Mouse (Mus musculus) liver, embryonic 16.5 days (tissue): ENCODE measurements around the gene Ebf1. TPM values are rescaled to one million over a fixed set of nuclear protein-coding genes. Genes with fewer than 3 reads are reported as not detected.

Source experiments
- ATAC-seq: fragments of 200-750 bp; cut with Nextera tagmentation; 2 replicates; pipeline ENCODE4 v1.8.0; 2017; ENCODE audit warnings: low read depth, mild to moderate bottlenecking, moderate number of reproducible peaks, moderate library complexity
- H3K27ac ChIP-seq: fragments of 300-500 bp; sonication (generic); 2 replicates; pipeline ENCODE4 v1.5.1; 2014; ENCODE audit warnings: mild to moderate bottlenecking, low read length
- H3K27me3 ChIP-seq: fragments of 300-500 bp; sonication (generic); 2 replicates; pipeline ENCODE4 v1.6.1; 2014; ENCODE audit warnings: low read depth, low read length, mixed read lengths; ENCODE audit not compliant: control insufficient read depth, insufficient read depth
- H3K36me3 ChIP-seq: fragments of 300-500 bp; sonication (generic); 2 replicates; pipeline ENCODE4 v1.6.1; 2014; ENCODE audit warnings: mild to moderate bottlenecking; ENCODE audit not compliant: control insufficient read depth, insufficient read depth
- H3K4me1 ChIP-seq: fragments of 300-500 bp; sonication (generic); 2 replicates; pipeline ENCODE4 v1.6.1; 2014; ENCODE audit warnings: low read depth, low read length, mixed read lengths; ENCODE audit not compliant: control insufficient read depth
- H3K4me2 ChIP-seq: fragments of 300-500 bp; sonication (generic); 2 replicates; pipeline ENCODE4 v1.6.1; 2014; ENCODE audit warnings: low read depth, low read length, mixed read lengths
- H3K4me3 ChIP-seq: fragments of 300-500 bp; sonication (generic); 2 replicates; pipeline ENCODE4 v1.5.1; 2014; ENCODE audit warnings: low read depth, mild to moderate bottlenecking, low read length
- H3K9ac ChIP-seq: fragments of 300-500 bp; sonication (generic); 2 replicates; pipeline ENCODE4 v1.6.1; 2014; ENCODE audit warnings: low read depth, low read length
- H3K9me3 ChIP-seq: fragments of 300-500 bp; sonication (generic); replicated peaks from 2 replicates; pipeline ENCODE4 v1.6.1; 2016; ENCODE audit warnings: low read length; ENCODE audit not compliant: control insufficient read depth
- WGBS: fragments of 180-500 bp; shearing (Covaris S2); extraction: QIAGEN DNeasy Blood & Tissue Kit; methylation state at CpG from one replicate; pipeline ENCODE4 v1.1.7; 2014; ENCODE audit not compliant: insufficient replicate concordance; 5-methylcytosine and 5-hydroxymethylcytosine counted together
- polyA plus RNA-seq: library from polyadenylated mRNA; unstranded; fragments of >200 nt; fragmentation: Nextera tagmentation; extraction: Ambion mirVana; gene quantifications from 2 replicates; pipeline ENCODE4 v1.2.1, GENCODE M21; 2015

Ebf1 gene
- polyA plus RNA-seq, 1 experiment from 2014 or later: 2.8 TPM

GRCm38 (mm10) chr11:44689571-44690264 is 72.6 kb downstream of the Ebf1 start:
- ATAC-seq: no peak
- H3K9ac ChIP-seq: no peak overlapping the region
- H3K4me1 ChIP-seq: no peaks in the 10 kb centered on the region
- H3K27ac ChIP-seq: no peak overlapping the region
- H3K36me3 ChIP-seq: no peaks in the 10 kb centered on the region
- WGBS: 60% methylated on average over 7 of the region's 7 CpGs
- H3K4me3 ChIP-seq: no peak overlapping the region
- H3K4me2 ChIP-seq: no peak overlapping the region
- H3K9me3 ChIP-seq: no peaks in the 10 kb centered on the region
- no peaks in the 10 kb centered on the region for H3K27me3 ChIP-seq

- Histone ChIP-seq H3K27ac (no peak overlapping the region), H3K4me3 (no peak overlapping the region), H3K36me3 (no peaks in the 10 kb centered on the region), H3K4me2 (no peak overlapping the region), H3K9ac (no peak overlapping the region), H3K4me1 (no peaks in the 10 kb centered on the region), H3K9me3 (no peaks in the 10 kb centered on the region), H3K27me3 (no peaks in the 10 kb centered on the region)
- WGBS: 61% methylated on average over 5 of the region's 5 CpGs
- ATAC-seq: no peak
These were observed 73.1 kb downstream of the Ebf1 start for GRCm38 (mm10) chr11:44690265-44690572.

DNA sequence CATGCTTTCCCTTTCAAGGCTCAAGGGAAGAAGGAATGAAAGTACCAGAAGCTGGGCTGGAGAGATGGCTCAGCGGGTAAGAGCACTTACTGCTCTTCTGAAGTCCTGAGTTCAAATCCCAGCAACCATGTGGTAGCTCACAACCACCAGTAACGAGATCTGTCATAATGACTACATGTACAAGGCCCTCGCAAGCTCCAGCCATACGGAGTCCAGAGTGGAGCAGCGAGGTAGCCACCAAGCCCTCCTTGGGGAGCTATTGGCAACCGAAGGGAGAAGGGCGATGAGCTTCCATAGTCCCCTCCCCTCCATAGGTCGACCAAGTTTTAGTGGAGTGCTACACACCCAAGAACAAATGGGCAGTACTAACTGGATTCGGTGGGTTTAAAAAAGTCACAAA is 78.3 kb downstream of the Ebf1 start:
- H3K27ac ChIP-seq: no peak overlapping the region
- no peaks in the 10 kb centered on the region for H3K36me3 ChIP-seq
- no peaks in the 10 kb centered on the region for H3K4me1 ChIP-seq
- H3K27me3 ChIP-seq: no peaks in the 10 kb centered on the region
- H3K4me3 ChIP-seq: no peak overlapping the region
- 68% methylated on average over 9 of the region's 9 CpGs for WGBS
- no peak overlapping the region for H3K9ac ChIP-seq
- no peak overlapping the region for H3K4me2 ChIP-seq
- H3K9me3 ChIP-seq: no peaks in the 10 kb centered on the region
- no peak for ATAC-seq

DNA sequence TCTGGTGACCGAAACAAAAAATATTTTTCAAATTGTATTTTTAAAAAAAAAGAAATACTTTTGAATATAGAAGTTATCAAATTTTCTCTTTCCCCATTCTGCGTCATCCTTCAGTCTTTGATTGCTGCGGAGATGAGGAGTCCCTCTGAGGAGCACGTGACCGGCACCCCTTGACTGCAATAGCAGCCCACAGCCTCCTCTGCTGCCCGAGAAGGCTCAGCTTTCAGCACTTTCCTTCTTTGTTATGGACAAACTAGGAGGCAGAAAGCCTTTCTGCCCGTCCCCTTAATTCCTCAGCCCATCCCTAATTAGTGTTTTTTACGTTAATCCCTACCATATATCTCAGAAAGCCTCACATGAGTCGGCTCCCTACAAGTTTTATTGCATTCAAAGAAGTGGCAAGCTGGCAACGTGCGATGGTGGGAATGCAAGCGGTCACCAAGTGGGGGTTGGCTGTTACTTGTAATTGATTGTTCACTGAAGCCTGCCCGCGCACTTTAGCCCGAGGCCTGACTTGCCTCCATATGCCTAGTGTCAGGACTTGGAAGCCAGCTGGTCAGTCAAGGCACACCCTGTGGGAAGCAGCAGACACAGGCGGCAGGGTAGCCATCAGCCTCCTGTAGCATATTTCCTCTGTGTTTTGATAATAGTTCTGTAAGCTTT is 79.6 kb downstream of the Ebf1 start:
- 19% methylated on average over 16 of the region's 16 CpGs for WGBS
- Histone ChIP-seq H3K9me3 (no peaks in the 10 kb centered on the region), H3K4me2 (no peak overlapping the region)

DNA sequence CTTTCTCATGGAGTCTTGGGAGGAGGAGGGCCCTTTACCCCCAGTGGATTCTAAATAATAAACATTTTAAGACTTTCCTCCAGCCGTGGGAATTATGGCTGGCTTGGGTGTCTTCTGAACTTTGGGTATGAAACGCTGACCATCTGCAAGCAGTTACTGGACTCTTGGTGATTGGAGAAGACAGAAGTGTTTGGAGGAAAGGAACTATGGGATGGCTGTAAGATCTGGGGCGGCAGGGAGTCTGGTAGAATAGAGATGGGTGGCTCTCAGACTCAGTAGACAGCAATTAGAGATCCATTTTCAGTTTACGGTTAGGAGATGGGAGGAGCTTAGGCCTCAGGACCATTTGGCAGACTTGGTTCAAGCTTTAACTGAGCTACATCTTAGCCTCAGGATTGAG is 83.1 kb downstream of the Ebf1 start:
- Histone ChIP-seq H3K4me2 (no peak overlapping the region), H3K9ac (no peak overlapping the region), H3K9me3 (no peaks in the 10 kb centered on the region), H3K36me3 (no peaks in the 10 kb centered on the region), H3K27me3 (no peaks in the 10 kb centered on the region), H3K4me3 (no peak overlapping the region), H3K27ac (no peak overlapping the region), H3K4me1 (no peaks in the 10 kb centered on the region)
- ATAC-seq: no peak
- 65% methylated on average over 4 of the region's 4 CpGs for WGBS

More for the DNA sequence above, 79.6 kb downstream of the Ebf1 start:
- no peak overlapping the region for H3K9ac ChIP-seq
- no peak overlapping the region for H3K4me3 ChIP-seq
- H3K27me3 ChIP-seq: no peaks in the 10 kb centered on the region
- H3K4me1 ChIP-seq: no peaks in the 10 kb centered on the region
- H3K27ac ChIP-seq: no peak overlapping the region
- H3K36me3 ChIP-seq: no peaks in the 10 kb centered on the region
- ATAC-seq: no peak

GRCm38 (mm10) chr11:44701221-44701810 is 84.2 kb downstream of the Ebf1 start:
- no peaks in the 10 kb centered on the region for H3K27me3 ChIP-seq
- no peak overlapping the region for H3K27ac ChIP-seq
- no peaks in the 10 kb centered on the region for H3K36me3 ChIP-seq
- no peaks in the 10 kb centered on the region for H3K4me1 ChIP-seq
- no peak overlapping the region for H3K9ac ChIP-seq
- no peak overlapping the region for H3K4me3 ChIP-seq
- 47% methylated on average over 11 of the region's 11 CpGs for WGBS
- no peaks in the 10 kb centered on the region for H3K9me3 ChIP-seq
- no peak overlapping the region for H3K4me2 ChIP-seq
- no peak for ATAC-seq

- Histone ChIP-seq H3K9me3 (no peaks in the 10 kb centered on the region), H3K27ac (no peak overlapping the region), H3K36me3 (no peaks in the 10 kb centered on the region), H3K4me3 (no peak overlapping the region), H3K4me1 (no peaks in the 10 kb centered on the region), H3K4me2 (no peak overlapping the region), H3K9ac (no peak overlapping the region), H3K27me3 (no peaks in the 10 kb centered on the region)
- 49% methylated on average over 1 of the region's 1 CpGs for WGBS
- ATAC-seq: no peak
These were observed 84.7 kb downstream of the Ebf1 start for GRCm38 (mm10) chr11:44701864-44702263.

DNA sequence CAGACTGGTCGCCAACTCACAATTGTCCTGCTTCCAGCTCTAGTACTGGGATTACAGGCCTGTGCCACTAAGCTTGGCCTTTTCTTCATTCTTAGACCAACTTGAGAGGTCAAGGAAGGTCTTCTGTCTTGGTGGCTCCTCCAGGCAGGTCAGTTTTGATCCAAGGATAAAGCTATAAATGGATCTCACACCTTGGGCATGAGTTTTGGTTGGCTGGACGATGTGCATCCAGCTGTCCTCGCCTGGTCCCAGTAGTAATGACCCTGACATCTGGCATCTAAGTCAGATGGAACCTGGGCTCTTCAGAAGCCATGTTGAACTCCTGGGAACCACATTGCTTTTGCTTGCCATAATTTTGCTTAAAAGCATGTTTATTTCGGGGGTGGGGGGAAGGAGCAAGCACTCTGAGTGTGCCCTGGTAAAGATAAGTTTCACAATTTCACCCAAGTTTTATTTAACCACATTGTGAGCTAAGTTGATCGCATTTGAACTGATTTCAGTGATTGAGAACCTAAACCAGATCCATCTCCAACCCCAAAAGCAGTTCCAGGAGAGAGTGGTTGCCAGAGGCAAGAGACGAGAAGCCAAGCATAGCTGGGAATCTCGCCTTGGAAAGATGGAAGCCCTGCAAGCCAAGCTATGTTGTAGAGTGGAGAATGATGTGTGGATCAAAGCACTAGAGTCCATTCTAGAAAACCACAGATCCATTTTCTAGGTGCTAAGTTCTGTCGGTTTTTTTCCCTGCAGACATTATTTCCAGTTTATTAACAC is 85.8 kb downstream of the Ebf1 start:
- Histone ChIP-seq H3K4me2 (no peak overlapping the region), H3K4me3 (no peak overlapping the region), H3K9ac (no peak overlapping the region), H3K36me3 (no peaks in the 10 kb centered on the region), H3K27ac (no peak overlapping the region), H3K4me1 (no peaks in the 10 kb centered on the region), H3K27me3 (no peaks in the 10 kb centered on the region), H3K9me3 (no peaks in the 10 kb centered on the region)
- 51% methylated on average over 8 of the region's 8 CpGs for WGBS
- no peak for ATAC-seq

DNA sequence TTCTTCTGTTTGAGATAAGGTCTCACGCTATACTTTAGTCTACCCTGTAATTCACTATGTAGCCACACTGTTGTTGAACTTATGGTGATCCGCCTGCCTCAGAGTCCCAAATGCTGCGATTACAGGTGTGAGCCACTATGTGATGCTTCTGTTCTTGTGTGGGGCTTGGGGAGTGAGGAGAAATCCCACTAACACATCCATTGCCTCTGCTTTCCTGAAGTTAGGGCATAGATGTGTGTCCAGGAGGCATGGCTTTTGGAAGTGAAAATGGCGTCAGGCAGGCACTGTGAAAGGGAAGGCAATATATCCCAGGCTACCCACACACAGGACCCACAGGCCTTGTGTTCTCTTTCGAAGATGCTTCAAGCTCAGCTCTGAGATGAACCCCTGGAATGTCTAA is 86.8 kb downstream of the Ebf1 start:
- Histone ChIP-seq H3K27me3 (no peaks in the 10 kb centered on the region), H3K27ac (no peak overlapping the region), H3K4me3 (no peak overlapping the region), H3K36me3 (no peaks in the 10 kb centered on the region), H3K4me2 (no peak overlapping the region), H3K4me1 (no peaks in the 10 kb centered on the region), H3K9me3 (no peaks in the 10 kb centered on the region), H3K9ac (no peak overlapping the region)
- no peak for ATAC-seq
- 68% methylated on average over 5 of the region's 5 CpGs for WGBS
